Mouse (Mus musculus) spleen, adult 2 months (tissue): ENCODE data around the gene Rab31. TPM values are rescaled to one million over a fixed set of nuclear protein-coding genes. Genes with fewer than 3 reads are reported as not detected.

Source experiments
- DNase-seq, 2 experiments: peaks; one replicate each; pipeline versions ENCODE4 v3.0.0 to v3.0.0-alpha.2; 2012 to 2021; ENCODE audit warnings: low spot score in 2 of 2, low read depth in 1 of 2
- H3K27ac ChIP-seq: fragments of 200-500 bp; 2 replicates; pipeline ENCODE4 v1.5.1; 2012; ENCODE audit warnings: low read length, inconsistent platforms; ENCODE audit not compliant: insufficient read depth
- H3K27me3 ChIP-seq: fragments of 200-500 bp; 2 replicates; pipeline ENCODE4 v1.6.1; 2012; ENCODE audit warnings: mild to moderate bottlenecking, moderate library complexity, low read length, inconsistent platforms; ENCODE audit not compliant: control insufficient read depth, insufficient read depth
- H3K36me3 ChIP-seq: fragments of 200-500 bp; 2 replicates; pipeline ENCODE4 v1.6.1; 2012; ENCODE audit warnings: mild to moderate bottlenecking, low read length, inconsistent platforms; ENCODE audit not compliant: control insufficient read depth, insufficient read depth
- H3K4me1 ChIP-seq: fragments of 200-500 bp; 2 replicates; pipeline ENCODE4 v1.6.1; 2011; ENCODE audit warnings: inconsistent platforms; ENCODE audit not compliant: control insufficient read depth, insufficient read depth, insufficient read length
- H3K4me3 ChIP-seq: fragments of 200-500 bp; 2 replicates; pipeline ENCODE4 v1.5.1; 2011; ENCODE audit warnings: mild to moderate bottlenecking, inconsistent platforms; ENCODE audit not compliant: insufficient read depth, insufficient read length; ENCODE audit errors: extremely low read depth
- CTCF ChIP-seq: fragments of 200-500 bp; IDR thresholded peaks from 2 replicates; pipeline ENCODE4 v1.5.1; 2011; ENCODE audit warnings: mild to moderate bottlenecking, inconsistent platforms; ENCODE audit not compliant: insufficient read depth, insufficient read length, insufficient replicate concordance; ENCODE audit errors: extremely low read depth
- POLR2A ChIP-seq: fragments of 200-500 bp; IDR thresholded peaks from 2 replicates; pipeline ENCODE4 v1.6.1; 2011; ENCODE audit warnings: low read depth, low read length, inconsistent platforms
- WGBS: fragments of 180-500 bp; shearing (Covaris S2); methylation state at CpG from one replicate; pipeline ENCODE4 v1.1.7; 2018; 5-methylcytosine and 5-hydroxymethylcytosine counted together
- polyA plus RNA-seq: library from polyadenylated mRNA; depleted of rRNA; stranded (reverse); fragments of >200 nt; gene quantifications from 2 replicates; pipeline ENCODE4 v1.2.3, GENCODE M21; 2012; rRNA removed

The Rab31 gene
- polyA plus RNA-seq, result 11.0 and 12.3 TPM in 2 replicates

GRCm38 (mm10) chr17:65771951-65772934, at the start of gene Rab31:
Gene Rab31 (minus strand): TSS chr17:65772752.
- Histone ChIP-seq H3K36me3 (no peaks in the 10 kb centered on the region), H3K4me1 (peaks cover 22% of the 10 kb centered on the region), H3K27ac (0 out of 2 replicates have a peak within 1 kb of the TSS, but pooled peaks have one; percentile 14), H3K27me3 (peaks cover 2% of the 10 kb centered on the region; the same call in 1 of the 2 replicates), H3K4me3 (peak within 1 kb of the TSS; percentile 66)
- peak in 1 of 2 experiments; percentile 70 for DNase-seq
- WGBS, result 2% methylated on average over 73 of the region's 75 CpGs
- no peak for TF ChIP-seq POLR2A
- no peak for TF ChIP-seq CTCF

GRCm38 (mm10) chr17:65820197-65820596, 47.6 kb upstream of the Rab31 start:
- no peaks in the 10 kb centered on the region for H3K27me3 ChIP-seq
- DNase-seq, result no peak
- WGBS, result 86% methylated on average over 5 of the region's 5 CpGs
- no peak overlapping the region for H3K4me3 ChIP-seq
- H3K4me1 ChIP-seq, result no peaks in the 10 kb centered on the region
- H3K27ac ChIP-seq, result no peak overlapping the region
- peaks cover 28% of the 10 kb centered on the region for H3K36me3 ChIP-seq
- no peak for TF ChIP-seq CTCF
- no peak for TF ChIP-seq POLR2A

- TF ChIP-seq POLR2A (no peak), CTCF (no peak)
- 95% methylated on average over 8 of the region's 8 CpGs for WGBS
- Histone ChIP-seq H3K4me1 (no peaks in the 10 kb centered on the region), H3K27ac (no peak overlapping the region), H3K27me3 (no peaks in the 10 kb centered on the region), H3K4me3 (no peak overlapping the region), H3K36me3 (peaks cover 32% of the 10 kb centered on the region)
- DNase-seq, result no peak
Measured at GRCm38 (mm10) chr17:65813763-65814162, 41.2 kb upstream of the Rab31 start.

- Histone ChIP-seq H3K27ac (no peak overlapping the region), H3K4me1 (no peaks in the 10 kb centered on the region), H3K4me3 (no peak overlapping the region), H3K27me3 (no peaks in the 10 kb centered on the region), H3K36me3 (peaks cover 30% of the 10 kb centered on the region)
- DNase-seq, result no peak
- TF ChIP-seq CTCF (no peak), POLR2A (no peak)
- 92% methylated on average over 5 of the region's 5 CpGs for WGBS
Measured at GRCm38 (mm10) chr17:65811032-65811431, 38.5 kb upstream of the Rab31 start.

GRCm38 (mm10) chr17:65806416-65806815, 33.9 kb upstream of the Rab31 start:
- no peak for TF ChIP-seq POLR2A
- TF ChIP-seq CTCF, result no peak
- H3K4me3 ChIP-seq, result no peak overlapping the region
- no peak for DNase-seq
- 90% methylated on average over 2 of the region's 2 CpGs for WGBS
- no peaks in the 10 kb centered on the region for H3K27me3 ChIP-seq
- H3K4me1 ChIP-seq, result no peaks in the 10 kb centered on the region
- peaks cover 10% of the 10 kb centered on the region for H3K36me3 ChIP-seq
- H3K27ac ChIP-seq, result no peak overlapping the region

- WGBS, result 83% methylated on average over 4 of the region's 4 CpGs
- no peak overlapping the region for H3K27ac ChIP-seq
Measured at GRCm38 (mm10) chr17:65805966-65806365, 33.4 kb upstream of the Rab31 start.

GRCm38 (mm10) chr17:65802026-65802425, 29.5 kb upstream of the Rab31 start:
- H3K27me3 ChIP-seq, result no peaks in the 10 kb centered on the region
- H3K4me1 ChIP-seq, result no peaks in the 10 kb centered on the region; the same call in 1 of the 2 replicates
- H3K36me3 ChIP-seq, result peaks cover 3% of the 10 kb centered on the region
- no peak overlapping the region for H3K4me3 ChIP-seq
- no peak for TF ChIP-seq CTCF
- 83% methylated on average over 4 of the region's 4 CpGs for WGBS
- no peak for DNase-seq
- H3K27ac ChIP-seq, result no peak overlapping the region

More at GRCm38 (mm10) chr17:65805966-65806365, 33.4 kb upstream of the Rab31 start:
- no peak for TF ChIP-seq CTCF
- no peak for TF ChIP-seq POLR2A
- no peak for DNase-seq
- Histone ChIP-seq H3K27me3 (no peaks in the 10 kb centered on the region), H3K4me3 (no peak overlapping the region), H3K4me1 (no peaks in the 10 kb centered on the region), H3K36me3 (peaks cover 10% of the 10 kb centered on the region)
